Mouse (Mus musculus): ENCODE measurements around the gene Dhrs1.

The Dhrs1 gene

GRCm38 (mm10) chr14:55745180-55745860 is at the start of gene Dhrs1, which contains the start of gene Nop9:
Gene Dhrs1, minus strand, starts transcription at chr14:55745690.
Gene Nop9, plus strand, starts transcription at chr14:55745693.
- in situ Hi-C loops (cut with MboI, MseI): loop anchor here (10.0 kb wide), 1 partner anchor 181 kb away; the partner anchor contains the start of genes A730061H03Rik and Dcaf11

DNA sequence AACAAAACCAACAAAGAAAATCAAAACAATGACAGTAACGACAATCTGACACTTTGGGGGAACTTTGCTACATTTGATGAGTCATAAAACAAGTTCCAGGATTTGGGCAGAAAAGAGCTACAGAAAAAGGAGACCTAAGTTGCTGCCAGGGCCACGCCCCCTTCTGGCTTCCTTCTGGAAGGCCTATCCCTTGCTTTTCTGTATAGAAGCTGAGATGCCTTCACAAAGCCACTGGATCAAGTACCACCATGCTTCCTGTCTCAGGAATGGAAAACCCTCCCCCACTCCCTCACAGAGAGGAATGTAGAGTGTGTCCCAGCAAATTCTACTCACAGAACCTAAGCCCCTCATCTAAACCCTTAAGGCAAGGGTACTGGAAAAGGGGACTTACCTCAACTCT is 48.5 kb upstream of the Dhrs1 start:
- in situ Hi-C loops (cut with MboI, MseI): no loop called here

GRCm38 (mm10) chr14:55793461-55793860 is 48.0 kb upstream of the Dhrs1 start:
- in situ Hi-C loops (cut with MboI, MseI): no loop called here

GRCm38 (mm10) chr14:55788256-55789050 is 43.0 kb upstream of the Dhrs1 start, which contains the start of gene Ripk3:
Gene Ripk3, minus strand, starts transcription at chr14:55788865.
- in situ Hi-C loops (cut with MboI, MseI): loop anchor here (5.0 kb wide), 1 partner anchor 44 kb away; no protein-coding TSS in a partner anchor

- in situ Hi-C loops (cut with MboI, MseI): loop anchor here (5.0 kb wide), 1 partner anchor 45 kb away; no protein-coding TSS in a partner anchor
These were observed 42.2 kb upstream of the Dhrs1 start for GRCm38 (mm10) chr14:55787731-55788130.

DNA sequence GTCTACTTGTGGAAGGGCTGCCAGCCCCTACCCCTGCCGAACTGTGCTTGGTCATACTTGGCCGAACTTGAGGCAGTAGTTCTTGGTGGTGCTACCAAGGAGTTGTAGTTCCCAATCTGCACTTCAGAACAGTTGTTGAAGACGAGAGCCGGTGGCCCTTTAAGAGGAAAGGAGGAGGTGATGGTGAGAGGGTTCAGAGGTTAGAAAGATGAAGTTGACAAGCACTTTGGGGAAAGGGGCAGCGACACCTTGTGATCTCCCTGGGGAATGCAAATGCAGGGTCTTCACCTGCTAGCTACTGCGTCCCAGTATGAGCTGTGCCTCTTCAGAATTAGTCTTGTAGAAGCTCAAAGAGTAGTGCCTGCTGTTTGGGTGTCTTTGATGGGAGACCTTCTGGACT is 39.7 kb upstream of the Dhrs1 start:
- in situ Hi-C loops (cut with MboI, MseI): loop anchor here (5.0 kb wide), 1 partner anchor 47 kb away; no protein-coding TSS in a partner anchor

GRCm38 (mm10) chr14:55783958-55784235 is 38.4 kb upstream of the Dhrs1 start, which contains the start of gene Adcy4:
Gene Adcy4, minus strand, starts transcription at chr14:55784095.
- in situ Hi-C loops (cut with MboI, MseI): no loop called here

- in situ Hi-C loops (cut with MboI, MseI): no loop called here
These were observed 37.9 kb upstream of the Dhrs1 start for GRCm38 (mm10) chr14:55783171-55783957.

GRCm38 (mm10) chr14:55782361-55782960 is 37.0 kb upstream of the Dhrs1 start:
- in situ Hi-C loops (cut with MboI, MseI): no loop called here

- in situ Hi-C loops (cut with MboI, MseI): no loop called here
These were observed 35.8 kb upstream of the Dhrs1 start for GRCm38 (mm10) chr14:55781310-55781709.

DNA sequence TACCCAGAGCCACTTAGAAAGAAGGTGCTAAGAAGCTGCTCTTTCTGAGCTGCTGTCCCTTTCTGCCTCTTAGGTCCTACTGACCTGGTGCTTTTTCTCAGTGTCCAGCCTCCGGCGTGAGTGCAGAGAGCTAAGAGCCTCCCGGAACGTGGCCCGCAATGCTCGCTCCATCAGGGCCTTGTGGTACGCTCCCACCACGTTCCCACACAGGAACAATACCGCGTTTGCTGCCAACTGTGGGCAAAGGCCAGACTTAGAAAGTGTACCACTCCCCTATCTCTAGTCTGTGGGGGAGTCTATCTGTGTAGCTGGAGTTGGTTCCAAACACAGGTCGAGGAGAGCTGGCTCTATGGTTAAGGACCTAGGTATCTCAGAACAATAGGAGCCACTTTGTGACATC is 35.2 kb upstream of the Dhrs1 start:
- in situ Hi-C loops (cut with MboI, MseI): no loop called here

DNA sequence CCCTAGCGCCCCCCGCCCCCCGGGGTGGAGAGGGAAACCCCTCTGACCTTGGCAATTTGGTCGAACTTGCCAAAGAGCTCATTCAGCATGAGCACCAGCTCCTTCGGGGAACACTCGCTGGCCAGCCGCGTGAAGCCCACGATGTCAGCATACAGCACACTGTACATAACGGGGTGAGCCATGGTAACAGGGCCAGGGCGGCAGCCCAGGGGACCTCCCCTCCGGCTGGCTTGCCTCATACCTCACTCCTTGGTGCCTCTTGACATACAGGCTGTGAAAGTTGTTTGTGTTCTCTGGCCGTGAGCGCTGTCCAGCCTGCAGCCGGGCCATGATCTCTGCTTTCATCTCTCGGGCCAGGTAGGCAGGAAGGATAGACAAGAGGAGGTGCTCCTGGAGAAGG is 34.2 kb upstream of the Dhrs1 start:
- in situ Hi-C loops (cut with MboI, MseI): loop anchor here (5.0 kb wide), 1 partner anchor 83 kb away; no protein-coding TSS in a partner anchor

DNA sequence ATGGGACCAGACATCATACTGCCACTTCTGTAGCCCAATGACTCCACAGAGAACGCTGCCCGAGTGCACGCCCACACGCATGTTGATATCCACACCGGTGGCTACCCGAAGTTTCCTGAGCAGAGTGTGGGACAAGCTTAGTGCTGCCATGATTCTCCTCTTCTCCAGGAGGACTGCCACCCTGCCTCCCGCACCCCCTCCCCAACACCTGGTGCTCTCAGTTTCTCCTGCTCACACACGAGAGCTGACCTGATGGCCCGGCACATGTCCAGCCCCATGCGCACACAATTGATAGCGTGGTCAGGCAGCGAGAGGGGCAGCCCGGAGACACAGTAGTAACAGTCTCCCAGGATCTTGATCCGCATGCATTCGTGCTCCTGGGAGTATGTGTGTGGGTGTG is 33.2 kb upstream of the Dhrs1 start:
- in situ Hi-C loops (cut with MboI, MseI): loop anchor here (5.0 kb wide), 1 partner anchor 84 kb away; no protein-coding TSS in a partner anchor

DNA sequence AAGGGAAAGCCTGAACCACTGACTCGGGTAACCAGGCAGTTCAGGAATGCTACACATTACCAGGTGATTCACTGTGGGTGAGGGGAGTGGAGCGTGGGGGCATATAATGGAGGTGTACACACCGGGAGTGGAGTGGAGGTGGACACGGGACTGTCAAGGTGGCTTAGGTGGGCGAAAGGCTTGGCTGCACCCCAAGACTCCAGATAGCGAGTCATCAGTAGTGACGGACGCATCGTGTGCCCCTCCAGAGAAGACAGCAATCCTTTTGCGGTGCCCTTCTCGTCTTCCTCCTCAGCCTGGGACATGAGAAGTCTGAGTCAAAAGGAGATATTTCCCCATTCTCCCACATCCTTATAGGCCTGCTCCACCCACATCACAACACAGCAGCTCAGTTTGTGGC is 32.3 kb upstream of the Dhrs1 start:
- in situ Hi-C loops (cut with MboI, MseI): loop anchor here (5.0 kb wide), 1 partner anchor 84 kb away; no protein-coding TSS in a partner anchor

DNA sequence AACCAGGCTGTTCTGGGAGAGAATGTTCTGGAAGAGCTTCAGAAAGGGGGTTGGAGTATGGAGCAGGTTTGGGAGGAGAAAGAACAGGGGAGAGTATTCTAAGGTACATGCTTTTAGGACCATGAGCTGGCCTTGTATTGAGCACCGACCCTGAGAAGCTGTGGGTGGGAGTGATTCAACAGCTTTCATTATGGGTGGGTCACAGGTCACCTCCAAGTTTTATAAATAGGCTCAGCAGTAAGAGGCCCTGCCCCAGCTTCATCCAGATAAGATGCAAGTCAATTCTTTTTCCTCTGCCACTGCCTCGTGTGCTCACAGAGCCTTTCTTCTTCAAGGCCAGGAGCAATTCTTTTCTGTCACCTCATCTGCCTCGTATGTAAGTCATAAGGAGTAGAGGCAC is 31.7 kb upstream of the Dhrs1 start:
- in situ Hi-C loops (cut with MboI, MseI): loop anchor here (5.0 kb wide), 1 partner anchor 85 kb away; no protein-coding TSS in a partner anchor

GRCm38 (mm10) chr14:55776711-55777110 is 31.2 kb upstream of the Dhrs1 start:
- in situ Hi-C loops (cut with MboI, MseI): loop anchor here (5.0 kb wide), 1 partner anchor 86 kb away; no protein-coding TSS in a partner anchor

DNA sequence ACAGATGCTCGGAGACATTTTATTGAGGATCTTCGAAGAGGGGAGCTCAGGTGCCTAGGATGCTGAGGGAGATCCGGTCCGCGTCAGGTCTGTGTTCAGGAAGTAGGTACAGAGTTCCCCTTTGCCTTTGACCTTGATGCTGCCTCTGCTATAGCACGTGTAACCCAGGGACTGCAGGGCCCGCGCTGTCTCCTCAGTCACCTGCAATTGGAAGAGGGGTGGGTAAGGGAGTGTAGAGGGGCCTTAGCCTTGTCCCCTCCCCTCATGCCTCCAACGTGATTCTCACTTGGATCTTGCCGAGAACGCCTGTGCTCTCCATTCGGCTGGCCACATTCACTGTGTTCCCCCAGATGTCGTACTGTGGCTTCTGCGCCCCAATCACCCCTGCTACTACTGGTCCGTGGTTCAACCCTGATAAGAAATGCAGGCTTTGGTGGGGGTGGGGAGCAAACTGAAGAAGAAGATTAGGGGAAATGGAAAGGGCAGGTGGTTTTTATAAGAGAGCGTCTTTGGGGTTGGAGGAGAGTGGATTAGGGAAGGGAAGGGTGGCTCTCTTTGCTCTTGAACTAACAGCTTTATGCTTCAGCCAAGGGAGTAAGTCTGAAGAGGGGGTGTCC is 23.7 kb upstream of the Dhrs1 start:
- in situ Hi-C loops (cut with MboI, MseI): no loop called here

DNA sequence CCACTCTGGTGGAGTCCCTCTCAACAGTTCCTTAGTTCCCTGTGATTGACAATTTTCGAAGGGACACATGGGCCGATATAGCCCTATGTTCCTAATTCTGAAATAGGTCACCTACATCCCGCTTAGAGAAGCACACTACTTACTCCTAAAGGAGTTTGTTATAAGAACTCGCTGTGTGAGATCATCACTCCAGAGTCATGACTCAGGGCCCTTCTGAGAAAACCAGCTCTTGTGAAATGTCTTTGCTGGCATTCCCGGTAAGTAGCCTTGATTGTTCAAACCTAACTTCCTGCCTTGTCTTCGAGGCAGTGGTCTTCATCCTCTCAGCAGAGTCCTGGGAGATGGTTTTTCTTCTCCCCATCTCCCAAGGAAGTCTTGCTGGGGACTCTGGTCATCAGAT is 23.1 kb upstream of the Dhrs1 start:
- in situ Hi-C loops (cut with MboI, MseI): no loop called here

DNA sequence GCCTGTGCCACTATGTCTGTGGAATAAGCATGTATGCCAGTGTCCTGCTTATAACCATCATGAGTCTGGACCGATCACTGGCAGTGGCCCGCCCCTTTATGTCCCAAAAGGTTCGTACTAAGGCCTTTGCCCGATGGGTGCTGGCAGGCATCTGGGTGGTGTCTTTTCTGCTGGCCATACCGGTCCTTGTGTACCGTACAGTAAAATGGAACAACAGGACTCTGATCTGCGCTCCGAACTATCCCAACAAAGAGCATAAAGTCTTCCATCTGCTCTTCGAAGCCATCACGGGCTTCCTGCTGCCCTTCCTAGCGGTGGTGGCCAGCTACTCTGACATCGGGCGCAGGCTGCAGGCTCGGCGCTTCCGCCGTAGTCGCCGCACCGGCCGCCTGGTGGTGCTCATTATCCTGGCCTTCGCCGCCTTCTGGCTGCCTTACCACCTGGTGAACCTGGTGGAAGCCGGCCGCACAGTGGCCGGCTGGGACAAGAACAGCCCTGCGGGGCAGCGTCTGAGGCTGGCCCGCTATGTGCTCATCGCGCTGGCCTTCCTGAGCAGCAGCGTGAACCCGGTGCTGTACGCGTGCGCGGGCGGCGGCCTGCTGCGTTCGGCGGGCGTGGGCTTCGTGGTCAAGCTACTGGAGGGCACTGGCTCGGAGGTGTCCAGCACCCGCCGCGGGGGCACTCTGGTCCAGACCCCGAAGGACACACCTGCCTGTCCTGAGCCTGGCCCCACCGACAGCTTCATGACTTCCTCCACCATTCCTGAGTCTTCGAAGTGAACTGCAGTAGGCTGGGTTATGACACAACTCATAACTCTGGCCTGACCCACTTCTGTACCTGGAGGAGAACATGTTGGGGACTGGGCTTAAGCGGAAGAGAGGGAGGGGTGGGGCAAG is 22.3 kb upstream of the Dhrs1 start:
- in situ Hi-C loops (cut with MboI, MseI): no loop called here

- in situ Hi-C loops (cut with MboI, MseI): no loop called here
These were observed 20.2 kb upstream of the Dhrs1 start, which contains the start of gene Ltb4r1 for GRCm38 (mm10) chr14:55765696-55766095. Gene Ltb4r1, plus strand, starts transcription at chr14:55765962.

Measured in T-helper 2 cell (primary cell).